Mouse (Mus musculus) heart, embryonic 13.5 days (tissue): ENCODE measurements at regions not wholly inside any gene's neighbourhood (a gene's known extent, or its start where the extent isn't known, plus 50 kb on each side); places are given as distances from the start of the nearest gene placed in this dataset.
"Not testable (repeated sequence)": the region's sequence is repeated elsewhere in the genome, so short reads cannot be mapped to it uniquely, and the experiment has no call there.

Source experiments
- ATAC-seq: fragments of 200-750 bp; cut with Nextera tagmentation; 2 replicates; pipeline ENCODE4 v1.8.0; 2017; ENCODE audit warnings: moderate TSS enrichment; ENCODE audit not compliant: insufficient number of reproducible peaks, low FRiP score, low TSS enrichment; ENCODE audit errors: extremely low read depth
- H3K27ac ChIP-seq: fragments of 300-500 bp; sonication (generic); replicated peaks from 2 replicates; pipeline ENCODE4 v1.5.1; 2015; ENCODE audit warnings: moderate library complexity, mild to moderate bottlenecking, inconsistent platforms
- H3K27me3 ChIP-seq: fragments of 300-500 bp; sonication (generic); replicated peaks from 2 replicates; pipeline ENCODE4 v1.6.1; 2015; ENCODE audit warnings: mild to moderate bottlenecking, inconsistent platforms
- H3K36me3 ChIP-seq: fragments of 300-500 bp; sonication (generic); 2 replicates; pipeline ENCODE4 v1.6.1; 2015; ENCODE audit warnings: mild to moderate bottlenecking, inconsistent platforms
- H3K4me1 ChIP-seq: fragments of 300-500 bp; sonication (generic); 2 replicates; pipeline ENCODE4 v1.6.1; 2015; ENCODE audit warnings: inconsistent platforms
- H3K4me2 ChIP-seq: fragments of 300-500 bp; sonication (generic); 2 replicates; pipeline ENCODE4 v1.6.1; 2015; ENCODE audit warnings: inconsistent platforms, mild to moderate bottlenecking, moderate library complexity
- H3K4me3 ChIP-seq: fragments of 300-500 bp; sonication (generic); 2 replicates; pipeline ENCODE4 v1.5.1; 2015; ENCODE audit warnings: moderate library complexity, mild to moderate bottlenecking, inconsistent platforms
- H3K9ac ChIP-seq: fragments of 300-500 bp; sonication (generic); 2 replicates; pipeline ENCODE4 v1.6.1; 2015; ENCODE audit warnings: inconsistent platforms, mild to moderate bottlenecking, moderate library complexity
- H3K9me3 ChIP-seq: fragments of 300-500 bp; sonication (generic); 2 replicates; pipeline ENCODE4 v1.6.1; 2016; ENCODE audit warnings: inconsistent platforms
- WGBS: fragments of 180-500 bp; shearing (Covaris S2); methylation state at CpG from one replicate; pipeline ENCODE4 v1.1.7; 2015; ENCODE audit warnings: mixed read lengths; 5-methylcytosine and 5-hydroxymethylcytosine counted together

- Histone ChIP-seq H3K4me1 (peaks cover 11% of the 10 kb centered on the region), H3K9ac (0 out of 2 replicates have a peak overlapping the region, but pooled peaks have one; percentile 24)
Observed at GRCm38 (mm10) chr4:3413493-3414441, 228.6 kb upstream of the Vmn1r3 start.

GRCm38 (mm10) chr4:3412323-3412722 lies 227.2 kb upstream of the Vmn1r3 start:
- H3K36me3 ChIP-seq, ATAC-seq, H3K9ac ChIP-seq, H3K27ac ChIP-seq, H3K4me2 ChIP-seq, H3K27me3 ChIP-seq, H3K9me3 ChIP-seq, H3K4me3 ChIP-seq: not testable (repeated sequence)
- WGBS: 41% methylated on average over 4 of the region's 4 CpGs
- peaks cover 11% of the 10 kb centered on the region for H3K4me1 ChIP-seq

More at GRCm38 (mm10) chr4:3413493-3414441, 228.6 kb upstream of the Vmn1r3 start:
- ATAC-seq: no peak
- Histone ChIP-seq H3K36me3 (no peaks in the 10 kb centered on the region), H3K4me3 (no peak overlapping the region), H3K4me2 (peak overlapping the region; percentile 42), H3K27me3 (no peaks in the 10 kb centered on the region), H3K9me3 (no peaks in the 10 kb centered on the region), H3K27ac (0 out of 2 replicates have a peak overlapping the region, but pooled peaks have one; percentile 15)
- 17% methylated on average over 15 of the region's 15 CpGs for WGBS

GRCm38 (mm10) chr4:3402856-3403255 lies 217.7 kb upstream of the Vmn1r3 start:
- not testable (repeated sequence) for H3K4me1 ChIP-seq, H3K9me3 ChIP-seq, H3K27ac ChIP-seq, H3K36me3 ChIP-seq, H3K4me3 ChIP-seq, H3K4me2 ChIP-seq, ATAC-seq, H3K9ac ChIP-seq, H3K27me3 ChIP-seq
- WGBS: 46% methylated on average over 4 of the region's 4 CpGs

- H3K9me3 ChIP-seq, H3K4me2 ChIP-seq, H3K4me3 ChIP-seq, H3K9ac ChIP-seq, H3K27ac ChIP-seq, H3K36me3 ChIP-seq, H3K4me1 ChIP-seq, H3K27me3 ChIP-seq, ATAC-seq: not testable (repeated sequence)
- WGBS: 63% methylated on average over 2 of the region's 2 CpGs
Observed at GRCm38 (mm10) chr4:3401766-3402165, 216.6 kb upstream of the Vmn1r3 start.

GRCm38 (mm10) chr4:3391579-3391978 lies 206.4 kb upstream of the Vmn1r3 start:
- H3K36me3 ChIP-seq, H3K4me2 ChIP-seq, H3K27ac ChIP-seq, H3K4me1 ChIP-seq, H3K27me3 ChIP-seq, ATAC-seq, H3K4me3 ChIP-seq, H3K9ac ChIP-seq, H3K9me3 ChIP-seq: not testable (repeated sequence)
- 79% methylated on average over 8 of the region's 8 CpGs for WGBS

- H3K9ac ChIP-seq, H3K27ac ChIP-seq, H3K36me3 ChIP-seq, H3K27me3 ChIP-seq, H3K9me3 ChIP-seq, ATAC-seq, H3K4me2 ChIP-seq, H3K4me1 ChIP-seq, H3K4me3 ChIP-seq: not testable (repeated sequence)
- WGBS: 51% methylated on average over 8 of the region's 8 CpGs
Observed at GRCm38 (mm10) chr4:3373027-3373763, 188.0 kb upstream of the Vmn1r3 start.

GRCm38 (mm10) chr4:3368021-3368420 lies 182.9 kb upstream of the Vmn1r3 start:
- not testable (repeated sequence) for H3K9ac ChIP-seq, ATAC-seq, H3K27ac ChIP-seq, H3K9me3 ChIP-seq, H3K36me3 ChIP-seq, H3K27me3 ChIP-seq, H3K4me3 ChIP-seq, H3K4me1 ChIP-seq, H3K4me2 ChIP-seq
- 71% methylated on average over 4 of the region's 4 CpGs for WGBS

- H3K36me3 ChIP-seq, H3K9ac ChIP-seq, H3K4me2 ChIP-seq, H3K27me3 ChIP-seq, H3K27ac ChIP-seq, H3K4me1 ChIP-seq, H3K4me3 ChIP-seq, H3K9me3 ChIP-seq, ATAC-seq: not testable (repeated sequence)
- 68% methylated on average over 8 of the region's 8 CpGs for WGBS
Observed at GRCm38 (mm10) chr4:3343443-3343842, 158.3 kb upstream of the Vmn1r3 start.

- not testable (repeated sequence) for ATAC-seq, H3K27ac ChIP-seq, H3K36me3 ChIP-seq, H3K4me3 ChIP-seq, H3K4me1 ChIP-seq, H3K9me3 ChIP-seq, H3K27me3 ChIP-seq, H3K4me2 ChIP-seq, H3K9ac ChIP-seq
- WGBS: 69% methylated on average over 2 of the region's 2 CpGs
Observed at GRCm38 (mm10) chr4:3342696-3343095, 157.5 kb upstream of the Vmn1r3 start.

GRCm38 (mm10) chr4:3342165-3342564 lies 157.0 kb upstream of the Vmn1r3 start:
- not testable (repeated sequence) for H3K27me3 ChIP-seq, H3K4me3 ChIP-seq, H3K36me3 ChIP-seq, H3K9me3 ChIP-seq, H3K4me1 ChIP-seq, H3K9ac ChIP-seq, H3K27ac ChIP-seq, ATAC-seq, H3K4me2 ChIP-seq
- 81% methylated on average over 6 of the region's 6 CpGs for WGBS
